Mouse (Mus musculus) embryonic stem cell, embryonic (primary cell): ENCODE data around the gene B3gnt2.
"Not testable (repeated sequence)": the region's sequence is repeated elsewhere in the genome, so short reads cannot be mapped to it uniquely, and the experiment has no call there.

Experiments
- CTCF ChIA-PET, 4 experiments: fragments of 300-600 bp in 2 of 4; fragments of 350-600 bp in 2 of 4; sonication (Branson Sonifier 250); formaldehyde crosslinking; loops; one replicate each; lab custom pipeline; 2022; ENCODE audit warnings: inconsistent platforms in 2 of 4; lab: Charles Lee
- POLR2A ChIA-PET, 4 experiments: fragments of 300-600 bp in 2 of 4; fragments of 350-600 bp in 2 of 4; sonication (Branson Sonifier 250); formaldehyde crosslinking; loops; one replicate each; lab custom pipeline; 2022; ENCODE audit warnings: antibody characterized with exemption in 4 of 4, inconsistent platforms in 1 of 4; lab: Charles Lee

Gene B3gnt2

DNA sequence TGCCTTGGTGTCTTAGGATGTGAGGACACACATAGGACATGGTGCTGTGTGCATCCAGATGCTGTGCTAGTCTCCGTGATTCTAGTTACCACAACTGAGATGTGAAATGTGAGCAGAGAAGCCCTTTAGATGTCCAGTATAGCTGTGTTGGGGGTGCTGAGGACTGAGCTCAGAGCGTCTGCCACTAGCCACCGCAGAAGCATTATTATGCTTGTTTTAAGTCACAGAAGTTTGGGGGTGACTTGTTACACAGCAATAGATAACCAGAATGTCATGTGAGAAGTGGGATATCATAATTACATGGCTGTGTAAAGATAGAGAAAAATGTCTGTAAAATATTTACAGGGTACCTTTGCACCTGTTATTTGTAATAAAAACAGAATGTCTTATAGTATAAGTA, 109.2 kb downstream of the B3gnt2 start:
- POLR2A ChIA-PET, result interaction anchor here in 2 of 4 experiments (1.0 to 1.2 kb wide), 4 partner anchors 8 to 46 kb away, joined by 3 to 4 read pairs (median 4); no protein-coding TSS in a partner anchor
- CTCF ChIA-PET, result interaction anchor here in 3 of 4 experiments (0.7 to 1.6 kb wide), 3 partner anchors 26 to 514 kb away, joined by 3 to 11 read pairs (median 3); no protein-coding TSS in a partner anchor

DNA sequence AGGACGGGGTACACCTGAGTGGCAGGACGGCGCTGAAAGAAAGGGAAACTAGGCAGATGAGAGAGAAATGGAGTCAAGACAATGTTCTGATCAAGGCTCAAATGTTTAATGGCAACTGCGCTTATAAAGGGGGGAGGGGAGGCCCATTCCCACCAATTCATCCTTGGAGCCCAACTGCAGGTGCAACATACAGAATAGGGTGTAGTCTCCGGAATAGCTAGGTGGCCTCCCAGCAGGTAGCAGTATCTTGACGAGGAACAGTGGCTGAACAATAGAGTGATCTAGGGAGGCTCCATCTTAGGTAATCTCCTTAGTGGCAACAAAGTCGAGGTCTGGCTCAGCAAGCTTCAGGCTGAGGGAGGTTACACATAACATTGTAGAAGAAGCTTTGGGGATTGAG, 113.4 kb downstream of the B3gnt2 start:
- ChIA-PET CTCF (interaction anchor here in 2 of 4 experiments (0.6 to 1.0 kb wide), 2 partner anchors 30 to 35 kb away, joined by 3 to 4 read pairs; no protein-coding TSS in a partner anchor), POLR2A (interaction anchor here in 2 of 4 experiments (0.7 to 1.6 kb wide), 5 partner anchors 9 to 164 kb away, joined by 3 to 4 read pairs (median 3); partner anchors contain the start of gene B3gnt2 (in 1 of the 2))

DNA sequence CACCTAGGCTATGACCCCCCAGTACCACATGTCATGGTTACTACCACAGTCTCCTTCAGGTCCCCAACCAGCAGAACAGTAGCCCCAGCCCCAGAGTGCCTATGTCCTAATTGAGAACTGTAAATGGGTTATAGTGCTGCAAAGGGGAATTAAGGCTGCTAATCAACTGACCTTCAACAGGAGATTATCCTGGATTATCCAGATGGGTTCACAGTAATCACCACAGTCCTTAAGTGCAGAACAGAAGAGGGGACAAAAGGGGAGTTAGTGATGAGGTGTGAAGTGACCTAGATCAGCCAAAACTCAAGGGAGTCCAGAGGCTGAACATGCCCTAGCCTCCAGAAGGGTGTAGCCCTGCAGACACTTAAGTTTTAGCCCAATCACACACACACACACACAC, 115.4 kb downstream of the B3gnt2 start:
- ChIA-PET CTCF (no interaction called here), POLR2A (no interaction called here)

DNA sequence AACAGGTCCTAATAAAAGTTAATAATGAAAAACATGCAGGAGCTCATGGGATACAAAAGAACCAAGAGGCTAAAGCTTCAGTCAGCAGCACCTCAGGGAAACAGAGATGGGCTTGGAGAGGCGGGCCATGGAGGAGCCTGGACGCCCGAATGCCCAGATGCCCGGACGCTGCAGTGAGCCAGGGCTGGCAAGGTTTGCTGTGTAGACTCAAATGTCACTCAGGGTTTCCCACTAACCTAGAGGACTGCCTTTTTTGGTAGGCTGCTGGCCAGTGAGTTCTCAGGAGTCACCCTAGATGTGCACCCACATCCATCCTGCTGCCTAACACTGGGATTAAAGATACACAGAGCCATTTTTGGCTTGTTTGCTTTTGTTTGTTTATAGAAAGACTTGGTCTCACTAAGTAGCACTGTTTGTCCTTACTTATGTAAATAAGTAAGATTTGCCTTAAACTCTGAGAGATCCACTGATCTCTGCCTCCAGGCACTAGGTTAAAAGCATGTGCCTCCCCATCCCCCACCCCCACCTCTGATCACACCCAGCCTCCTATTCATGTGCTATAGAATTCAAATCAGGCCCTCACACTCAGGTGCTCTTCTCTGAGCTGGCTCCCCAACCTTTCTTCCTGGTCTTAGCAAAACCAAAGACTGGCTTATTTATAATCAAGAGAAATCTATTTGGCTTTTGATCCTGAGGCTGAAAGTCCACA, 117.0 kb downstream of the B3gnt2 start:
- CTCF ChIA-PET, result no interaction called here
- POLR2A ChIA-PET, result interaction anchor here in 2 of 4 experiments (0.9 to 1.3 kb wide), 2 partner anchors 8 to 186 kb away, joined by 3 to 6 read pairs; no protein-coding TSS in a partner anchor

DNA sequence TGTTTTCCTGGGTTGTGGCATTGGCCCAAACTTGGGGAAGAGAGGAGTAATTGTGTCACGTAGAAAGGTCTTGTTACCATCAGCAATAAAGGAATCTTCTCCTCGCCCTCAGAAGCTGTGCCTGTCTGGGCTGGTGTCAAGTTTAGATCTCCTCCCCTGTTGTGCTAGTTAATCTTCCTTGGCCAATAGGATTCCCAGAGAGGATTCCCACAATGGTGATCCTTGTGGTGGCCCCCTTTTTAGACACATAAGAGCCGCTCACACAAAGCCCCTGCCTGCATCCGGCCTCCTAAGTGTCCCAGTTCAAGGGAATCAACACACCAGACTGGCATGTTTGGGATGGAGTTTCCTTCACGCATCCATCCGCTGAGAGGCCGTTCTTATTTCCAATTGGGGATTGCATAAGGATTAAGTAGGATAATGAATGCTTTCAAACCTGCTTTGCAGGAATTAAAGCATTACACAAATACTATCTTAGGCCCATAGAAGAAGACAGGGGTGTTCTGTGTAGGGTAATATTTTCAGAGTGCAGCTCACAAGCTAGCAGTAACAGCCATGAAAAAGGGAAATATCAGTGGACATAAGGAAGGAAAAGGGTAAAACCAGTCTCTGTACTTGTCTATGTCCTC, 118.6 kb downstream of the B3gnt2 start:
- ChIA-PET CTCF (no interaction called here), POLR2A (interaction anchor here in 2 of 4 experiments (0.6 to 1.3 kb wide), 5 partner anchors 10 to 103 kb away, joined by 3 to 6 read pairs (median 4); no protein-coding TSS in a partner anchor)

DNA sequence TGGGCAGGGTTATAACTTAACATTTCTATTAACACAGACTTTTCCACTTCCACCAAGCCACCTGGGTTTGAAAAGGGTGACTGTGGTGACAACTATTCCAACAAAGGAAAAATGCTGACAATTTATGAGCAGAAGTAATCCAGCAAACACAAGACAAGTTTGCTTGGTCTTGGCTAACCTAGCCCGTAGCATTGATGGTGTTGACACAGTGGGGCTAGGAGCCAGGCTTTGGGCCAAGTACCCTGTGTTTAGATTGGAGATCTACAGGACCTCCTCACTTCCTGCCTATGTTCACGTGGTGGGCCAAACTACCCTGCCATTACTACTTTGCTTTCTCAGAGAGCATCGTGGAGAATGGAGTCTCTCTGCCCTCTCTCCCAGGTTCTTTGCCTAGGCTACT, 119.3 kb downstream of the B3gnt2 start:
- POLR2A ChIA-PET, result interaction anchor here in 2 of 4 experiments (0.6 to 1.3 kb wide), 3 partner anchors 10 to 104 kb away, joined by 3 to 4 read pairs (median 3); no protein-coding TSS in a partner anchor
- CTCF ChIA-PET, result interaction anchor here in 1 of 4 experiments (1.1 kb wide), 1 partner anchor 36 kb away, joined by 3 read pairs; no protein-coding TSS in a partner anchor

- ChIA-PET POLR2A (interaction anchor here in 1 of 4 experiments (1.6 to 1.7 kb wide), 2 partner anchors 29 to 249 kb away, joined by 3 to 4 read pairs; no protein-coding TSS in a partner anchor), CTCF (no interaction called here)
Observed at GRCm38 (mm10) chr11:22739497-22740288, 121.1 kb downstream of the B3gnt2 start.

DNA sequence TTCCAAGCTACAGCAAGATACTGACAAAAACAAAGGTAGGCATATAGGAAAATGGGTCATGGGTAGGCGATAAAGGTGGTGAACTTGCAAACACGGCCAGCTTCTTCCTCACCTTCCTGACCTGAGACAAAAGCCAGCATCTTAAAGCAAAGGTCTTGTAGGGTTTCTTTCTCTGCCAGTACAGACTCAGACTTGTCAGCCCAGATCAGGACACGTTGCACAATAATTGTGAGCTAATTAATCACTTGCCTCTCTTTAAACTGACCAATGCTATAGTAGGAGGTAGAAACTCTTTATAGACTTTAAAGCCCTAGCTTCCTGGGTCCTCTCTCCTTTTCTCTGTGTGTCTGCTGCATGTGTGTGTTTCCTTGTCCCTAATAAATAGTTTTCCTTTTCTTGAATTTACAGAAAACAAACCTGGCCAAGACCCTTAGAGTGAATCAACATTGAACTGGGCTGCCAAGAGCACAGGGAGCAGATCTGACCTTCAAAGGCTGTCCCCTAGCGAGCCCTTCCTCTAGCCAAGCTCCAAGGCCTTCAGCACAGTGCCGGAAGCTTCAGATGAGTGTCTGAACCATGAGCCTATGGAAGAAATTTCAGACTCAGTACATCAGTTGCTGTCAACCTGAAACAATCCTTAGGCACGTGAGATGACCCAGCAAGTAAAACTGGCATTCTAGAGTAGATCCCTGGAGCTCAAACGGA, 124.1 kb downstream of the B3gnt2 start:
- ChIA-PET CTCF (interaction anchor here in 2 of 4 experiments (0.6 to 1.5 kb wide), 2 partner anchors 26 to 94 kb away, joined by 3 to 4 read pairs; no protein-coding TSS in a partner anchor), POLR2A (interaction anchor here in 2 of 4 experiments (0.6 to 0.8 kb wide), 2 partner anchors 12 to 71 kb away, joined by 3 to 4 read pairs; no protein-coding TSS in a partner anchor)

DNA sequence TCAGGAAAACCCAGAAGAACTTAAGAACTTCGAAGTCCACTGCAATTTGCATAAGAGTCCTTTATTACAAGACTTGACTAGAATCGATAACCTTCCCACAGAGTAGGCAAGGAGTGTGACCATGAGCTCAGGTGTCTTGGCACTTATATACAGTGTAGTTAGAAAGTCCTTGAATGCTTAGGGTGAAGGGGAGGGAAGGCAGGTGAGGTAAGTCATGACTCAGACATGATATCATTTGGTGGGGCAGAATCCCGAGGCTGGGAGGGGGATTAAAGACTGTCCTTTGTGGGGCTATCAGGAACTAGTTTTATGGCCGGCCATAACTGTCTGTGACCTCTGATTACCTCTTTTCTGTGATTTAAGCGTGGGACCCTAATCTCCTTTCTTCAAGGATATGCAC, 125.6 kb downstream of the B3gnt2 start:
- POLR2A ChIA-PET, CTCF ChIA-PET: not testable (repeated sequence)

DNA sequence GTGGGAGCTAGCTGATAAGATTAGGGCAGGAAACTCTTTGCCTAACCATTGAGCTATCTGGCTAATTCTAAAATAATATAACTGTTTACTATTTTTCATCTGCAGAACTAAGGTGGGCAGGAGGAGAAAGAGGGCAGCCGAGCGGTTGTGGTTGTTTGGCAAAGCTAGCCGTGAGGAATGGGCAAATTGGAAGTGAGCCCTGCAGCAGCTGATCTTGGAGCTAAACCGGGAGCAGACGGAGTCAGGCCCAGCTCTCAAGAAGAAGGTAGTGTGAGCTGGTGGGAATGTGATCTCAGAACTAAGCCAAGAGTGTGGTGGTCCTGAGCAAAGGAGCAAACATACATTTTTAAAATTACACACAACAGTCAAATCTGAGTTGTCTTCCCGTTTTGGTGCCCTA, 126.8 kb downstream of the B3gnt2 start:
- POLR2A ChIA-PET, result interaction anchor here in 1 of 4 experiments (0.8 to 1.0 kb wide), 2 partner anchors 17 to 19 kb away, joined by 3 to 4 read pairs; no protein-coding TSS in a partner anchor
- CTCF ChIA-PET, result no interaction called here

GRCm38 (mm10) chr11:22732907-22733306, 127.9 kb downstream of the B3gnt2 start:
- POLR2A ChIA-PET, result interaction anchor here in 1 of 4 experiments (1.0 kb wide), 1 partner anchor 18 kb away, joined by 4 read pairs; no protein-coding TSS in a partner anchor

GRCm38 (mm10) chr11:22723096-22723495, 137.7 kb downstream of the B3gnt2 start:
- ChIA-PET CTCF (no interaction called here), POLR2A (interaction anchor here in 1 of 4 experiments (0.5 to 0.7 kb wide), 2 partner anchors 12 to 91 kb away, joined by 3 read pairs; no protein-coding TSS in a partner anchor)

More at GRCm38 (mm10) chr11:22732907-22733306, 127.9 kb downstream of the B3gnt2 start:
- CTCF ChIA-PET, result no interaction called here

DNA sequence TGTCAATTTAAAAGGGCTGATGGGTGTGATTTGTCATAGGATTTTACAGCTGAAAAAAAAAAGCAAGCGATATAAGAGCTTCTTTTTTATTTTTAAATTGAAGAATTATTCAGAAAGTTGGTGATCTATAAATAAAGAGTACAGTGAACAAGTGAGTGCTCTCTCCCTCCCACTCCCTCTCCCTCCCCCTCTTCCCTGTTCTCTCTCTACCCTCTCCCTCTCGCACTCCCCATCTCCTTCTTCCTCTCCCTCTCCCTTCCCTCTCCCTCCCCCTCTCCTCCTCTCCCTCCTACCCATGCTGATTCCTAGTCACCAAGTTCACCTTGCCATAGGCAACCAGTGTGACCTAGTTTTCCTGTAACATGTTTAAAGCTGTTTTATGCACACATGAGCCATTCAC, 140.7 kb downstream of the B3gnt2 start:
- ChIA-PET CTCF (interaction anchor here in 3 of 4 experiments (0.6 to 1.5 kb wide), 3 partner anchors 10 to 229 kb away, joined by 3 to 10 read pairs (median 4); no protein-coding TSS in a partner anchor), POLR2A (interaction anchor here in 2 of 4 experiments (0.7 to 1.5 kb wide), 3 partner anchors 9 to 28 kb away, joined by 4 read pairs; no protein-coding TSS in a partner anchor)

- ChIA-PET CTCF (interaction anchor here in 2 of 4 experiments (0.6 to 1.5 kb wide), 2 partner anchors 9 to 72 kb away, joined by 3 to 4 read pairs; no protein-coding TSS in a partner anchor), POLR2A (interaction anchor here in 2 of 4 experiments (0.7 to 1.5 kb wide), 3 partner anchors 9 to 28 kb away, joined by 4 read pairs; no protein-coding TSS in a partner anchor)
Observed at GRCm38 (mm10) chr11:22719570-22719969, 141.2 kb downstream of the B3gnt2 start.

GRCm38 (mm10) chr11:22718036-22718435, 142.7 kb downstream of the B3gnt2 start:
- POLR2A ChIA-PET, result interaction anchor here in 1 of 4 experiments (1.5 kb wide), 1 partner anchor 254 kb away, joined by 3 read pairs; the partner anchor contains the start of gene Zrsr1
- CTCF ChIA-PET, result no interaction called here

DNA sequence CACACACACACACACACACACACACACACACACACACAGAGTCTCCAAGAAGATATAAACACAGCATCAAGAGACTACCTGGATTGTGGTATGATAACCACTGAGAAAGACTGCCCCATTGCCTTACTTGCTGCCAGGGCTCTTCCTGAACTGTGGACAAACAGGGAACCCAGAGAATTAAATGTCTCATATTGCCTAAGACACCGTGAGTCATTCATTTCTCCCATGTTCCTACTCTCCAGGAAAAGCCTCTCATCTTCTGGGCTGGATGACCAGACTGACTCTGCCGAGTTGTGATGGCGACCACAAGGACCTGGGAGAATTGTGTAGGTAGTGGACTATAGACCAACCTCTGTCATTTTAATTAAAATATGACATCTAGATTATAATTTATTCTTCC, 149.4 kb downstream of the B3gnt2 start:
- CTCF ChIA-PET, result interaction anchor here in 3 of 4 experiments (0.6 to 1.6 kb wide), 7 partner anchors 10 to 245 kb away, joined by 3 to 4 read pairs (median 4); no protein-coding TSS in a partner anchor
- POLR2A ChIA-PET, result interaction anchor here in 3 of 4 experiments (0.7 to 1.8 kb wide), 10 partner anchors 8 to 388 kb away, joined by 3 to 9 read pairs (median 4); partner anchors contain the start of gene B3gnt2 (in 1 of the 3)

DNA sequence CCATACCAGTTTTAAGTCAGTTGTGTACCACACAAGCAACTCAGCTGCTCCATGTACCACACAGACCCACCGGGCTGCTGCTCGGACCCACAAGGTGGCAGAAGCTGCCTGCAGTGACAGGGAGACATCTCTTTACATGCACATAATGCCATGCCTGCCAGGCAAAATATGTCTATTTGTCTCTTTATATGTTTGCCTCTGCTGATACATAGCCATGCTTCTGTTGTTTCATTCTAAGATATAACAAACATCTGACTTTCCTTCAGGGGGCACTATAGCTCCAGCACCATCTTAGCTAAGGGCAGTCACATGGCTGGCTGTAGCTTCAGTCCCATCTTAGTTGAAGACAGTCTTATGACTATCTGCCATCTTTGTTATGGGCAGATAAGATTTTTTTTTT, 150.2 kb downstream of the B3gnt2 start:
- POLR2A ChIA-PET, result interaction anchor here in 3 of 4 experiments (0.7 to 1.8 kb wide), 13 partner anchors 9 to 388 kb away, joined by 3 to 9 read pairs (median 3); partner anchors contain the start of gene B3gnt2 (in 1 of the 3)
- CTCF ChIA-PET, result interaction anchor here (0.6 to 1.6 kb wide), 9 partner anchors 9 to 246 kb away, joined by 3 to 4 read pairs (median 4); no protein-coding TSS in a partner anchor
